Mouse (Mus musculus): Measurements from ENCODE around the gene B2m.
"Not testable (repeated sequence)": the region's sequence is repeated elsewhere in the genome, so short reads cannot be mapped to it uniquely, and the experiment has no call there.

The B2m gene

GRCm38 (mm10) chr2:122147508-122148241 lies at the start of gene B2m:
Gene B2m, plus strand, starts transcription at chr2:122147686.
- DNase-seq, result peak; percentile 96

- not testable (repeated sequence) for DNase-seq
Measured at GRCm38 (mm10) chr2:122097686-122098085, 49.8 kb upstream of the B2m start.

- DNase-seq, result peak; percentile 15 to 18
Measured at GRCm38 (mm10) chr2:122102070-122102469, 45.4 kb upstream of the B2m start.

- peak; percentile 7 to 40 for DNase-seq
Measured at GRCm38 (mm10) chr2:122108101-122108500, 39.4 kb upstream of the B2m start.

GRCm38 (mm10) chr2:122109714-122110113 lies 37.8 kb upstream of the B2m start:
- peak; percentile 10 to 27 for DNase-seq

GRCm38 (mm10) chr2:122116888-122117287 lies 30.6 kb upstream of the B2m start:
- DNase-seq, result no peak

- DNase-seq, result peak; percentile 97 to 99
Measured at GRCm38 (mm10) chr2:122117961-122118958, 29.2 kb upstream of the B2m start, which contains the start of gene Spg11. Gene Spg11, minus strand, starts transcription at chr2:122118386.

GRCm38 (mm10) chr2:122125680-122126572 lies 21.6 kb upstream of the B2m start:
- DNase-seq, result no peak

- no peak for DNase-seq
Measured at GRCm38 (mm10) chr2:122126765-122127347, 20.6 kb upstream of the B2m start.

- DNase-seq, result no peak
Measured at GRCm38 (mm10) chr2:122127635-122128034, 19.9 kb upstream of the B2m start.

GRCm38 (mm10) chr2:122132078-122132477 lies 15.4 kb upstream of the B2m start:
- DNase-seq, result no peak

- DNase-seq, result no peak
Measured at GRCm38 (mm10) chr2:122132618-122133017, 14.9 kb upstream of the B2m start.

- no peak for DNase-seq
Measured at GRCm38 (mm10) chr2:122137839-122138465, 9.5 kb upstream of the B2m start.

GRCm38 (mm10) chr2:122140815-122141214 lies 6.7 kb upstream of the B2m start:
- DNase-seq, result no peak

- no peak for DNase-seq
Measured at GRCm38 (mm10) chr2:122141332-122141967, 6.0 kb upstream of the B2m start.

- DNase-seq, result no peak
Measured at GRCm38 (mm10) chr2:122143111-122143510, 4.4 kb upstream of the B2m start.

GRCm38 (mm10) chr2:122145756-122146155 lies 1.7 kb upstream of the B2m start:
- DNase-seq, result no peak

GRCm38 (mm10) chr2:122146687-122147086 lies 799 bp upstream of the B2m start:
- no peak for DNase-seq

GRCm38 (mm10) chr2:122148242-122148917 lies 894 bp downstream of the B2m start:
- peak; percentile 74 to 86 for DNase-seq

- DNase-seq, result no peak
Measured at GRCm38 (mm10) chr2:122149316-122149715, 1.8 kb downstream of the B2m start.

Measured in kidney, postnatal 4 days (tissue).